Comparison of ENCODE assay signal across 10 mouse cellular contexts in genomic region chr14:73141800-73142199, GRCm38 (mm10). TPM values are rescaled to one million over a fixed set of nuclear protein-coding genes. Genes with fewer than 3 reads are reported as not detected.
A peak's percentile ranks its signal among the peaks of the same experiment; 100 is the strongest.
DNase-seq lines count a peak whose midpoint lies in the region; ATAC-seq and TF ChIP-seq lines count a peak whose summit lies in the region.
"Had no signal": no experiment of that assay in that cellular context is flagged by ENCODE, and none has a peak within 500 bp of the region (broad histone marks: within the 10 kb centered on the region; RNA-seq: fewer than 3 reads in every experiment).

No protein-coding gene starts in this region.

- H3K9me3 ChIP-seq in hindbrain, embryonic 10.5 days: no peaks in the 10 kb centered on the region
- H3K9me3 ChIP-seq in hindbrain, embryonic 16.5 days (ENCODE audit: control insufficient read depth, low read length): no peaks in the 10 kb centered on the region
- no peaks in the 10 kb centered on the region for H3K9me3 ChIP-seq in limb, embryonic 14.5 days (ENCODE audit: control insufficient read depth, low read length)
- H3K9me3 ChIP-seq: neural tube, embryonic 12.5 days had no signal

- no peak overlapping the region for H3K9ac ChIP-seq in hindbrain, embryonic 16.5 days (ENCODE audit: low read depth, low read length)
- H3K9ac ChIP-seq in limb, embryonic 14.5 days (ENCODE audit: low read depth, low read length, severe bottlenecking): no peak overlapping the region

- H3K4me1 ChIP-seq in hindbrain, embryonic 10.5 days (replicated peaks): peaks cover 44% of the 10 kb centered on the region
- peaks cover 11% of the 10 kb centered on the region for H3K4me1 ChIP-seq in hindbrain, embryonic 16.5 days (ENCODE audit: control insufficient read depth, insufficient read depth, low read depth, low read length)
- 0 out of 2 replicates have a peak, but pooled peaks cover 12% of the 10 kb centered on the region for H3K4me1 ChIP-seq in limb, embryonic 14.5 days (ENCODE audit: control insufficient read depth, insufficient read depth, low read length)

- H3K36me3 ChIP-seq in hindbrain, embryonic 10.5 days: peaks cover 22% of the 10 kb centered on the region
- H3K36me3 ChIP-seq in hindbrain, embryonic 16.5 days (ENCODE audit: control insufficient read depth, insufficient read depth, low read length): no peaks in the 10 kb centered on the region
- no peaks in the 10 kb centered on the region for H3K36me3 ChIP-seq in limb, embryonic 14.5 days (ENCODE audit: control insufficient read depth, insufficient read depth, low read length)
- H3K36me3 ChIP-seq: neural tube, embryonic 12.5 days had no signal

- no peaks in the 10 kb centered on the region for H3K27me3 ChIP-seq in hindbrain, embryonic 10.5 days (ENCODE audit: insufficient read depth, poor library complexity, severe bottlenecking)
- H3K27me3 ChIP-seq in hindbrain, embryonic 16.5 days (replicated peaks; ENCODE audit: control insufficient read depth, insufficient read depth, low read length): no peaks in the 10 kb centered on the region
- no peaks in the 10 kb centered on the region for H3K27me3 ChIP-seq in limb, embryonic 14.5 days (ENCODE audit: control insufficient read depth, insufficient read depth, low read length)
- H3K27me3 ChIP-seq: neural tube, embryonic 12.5 days had no signal

- H3K4me2 ChIP-seq in hindbrain, embryonic 16.5 days (ENCODE audit: low read length): no peak overlapping the region; the same call in none of the 2 replicates
- peak overlapping the region; percentile 75; the same call in 1 of the 2 replicates for H3K4me2 ChIP-seq in limb, embryonic 14.5 days (replicated peaks; ENCODE audit: low read depth, low read length, severe bottlenecking)

- no peak for DNase-seq in hindbrain, embryonic 10.5 days (ENCODE audit: low spot score)
- DNase-seq in thymus, postnatal 4 days: peak; percentile 23
- no peak for DNase-seq in thymus, postnatal 14 days
- no peak for DNase-seq in limb, embryonic 14.5 days (ENCODE audit: low spot score)
- no peak for DNase-seq in ovary, postnatal 14 days (ENCODE audit: low spot score)
- DNase-seq in ovary, postnatal 10 days (ENCODE audit: low spot score): no peak
- DNase-seq: thymus, postnatal 36 days had no signal

- peak overlapping the region; percentile 95 for H3K27ac ChIP-seq in hindbrain, embryonic 10.5 days
- H3K27ac ChIP-seq in hindbrain, embryonic 16.5 days (ENCODE audit: low read depth, low read length): no peak overlapping the region
- peak overlapping the region; percentile 99 for H3K27ac ChIP-seq in limb, embryonic 14.5 days (replicated peaks; ENCODE audit: low read depth, low read length)

- TF ChIP-seq POLR2A in limb, embryonic 14.5 days (IDR thresholded peaks at IDR 0.05; ENCODE audit: borderline replicate concordance, extremely low read depth, insufficient read depth, insufficient read length): no peak

- 61% methylated on average over 3 of the region's 3 CpGs for WGBS in hindbrain, embryonic 10.5 days
- WGBS in hindbrain, embryonic 16.5 days: 73% methylated on average over 3 of the region's 3 CpGs
- 83% methylated on average over 3 of the region's 3 CpGs for WGBS in limb, embryonic 14.5 days

- no peak overlapping the region for H3K4me3 ChIP-seq in hindbrain, embryonic 10.5 days
- no peak overlapping the region for H3K4me3 ChIP-seq in hindbrain, embryonic 16.5 days (ENCODE audit: low read length)
- H3K4me3 ChIP-seq in limb, embryonic 14.5 days (replicated peaks; ENCODE audit: low read length): no peak overlapping the region

- ATAC-seq in hindbrain, embryonic 16.5 days: no peak
- no peak for ATAC-seq in limb, embryonic 14.5 days (ENCODE audit: low FRiP score, low read depth)
- no peak for ATAC-seq in granulocyte monocyte progenitor cell, adult 5-6 weeks (replicated peaks; ENCODE audit: poor library complexity, severe bottlenecking)

RNA-seq across cellular contexts. Expression of gene Rcbtb2, which starts 19.0 kb away (rescaled TPM):
- polyA plus RNA-seq in hindbrain, embryonic 10.5 days (2016; fragmentation: Nextera tagmentation; extraction: Ambion mirVana): 145 and 157 TPM in 2 replicates
- 59.6 and 63.8 TPM in 2 replicates for polyA plus RNA-seq in hindbrain, embryonic 16.5 days (2015; fragmentation: Nextera tagmentation; extraction: Ambion mirVana)
- 87.0 and 90.9 TPM in 2 replicates for polyA plus RNA-seq in limb, embryonic 14.5 days (2012; rRNA removed)
- polyA plus RNA-seq in limb, embryonic 14.5 days (2014; fragmentation: Nextera tagmentation; extraction: Ambion mirVana): 98.8 and 111 TPM in 2 replicates
- 33.5 and 57.3 TPM in 2 replicates for total RNA-seq in granulocyte monocyte progenitor cell, adult 5-6 weeks (2014; fragmentation: Nextera tagmentation)
- total RNA-seq in granulocyte monocyte progenitor cell, adult 5-6 weeks (2017): 28.0 and 35.6 TPM in 2 replicates
